Mouse (Mus musculus) spleen, adult 2 months (tissue): ENCODE measurements at regions not wholly inside any gene's neighbourhood (a gene's known extent, or its start where the extent isn't known, plus 50 kb on each side); places are given as distances from the start of the nearest gene placed in this dataset.
"Not testable (repeated sequence)": the region's sequence is repeated elsewhere in the genome, so short reads cannot be mapped to it uniquely, and the experiment has no call there.

Experiments
- DNase-seq, 2 experiments: peaks; one replicate each; pipeline versions ENCODE4 v3.0.0 to v3.0.0-alpha.2; 2012 to 2021; ENCODE audit warnings: low spot score in 2 of 2, low read depth in 1 of 2
- H3K27ac ChIP-seq: fragments of 200-500 bp; 2 replicates; pipeline ENCODE4 v1.5.1; 2012; ENCODE audit warnings: low read length, inconsistent platforms; ENCODE audit not compliant: insufficient read depth
- H3K27me3 ChIP-seq: fragments of 200-500 bp; 2 replicates; pipeline ENCODE4 v1.6.1; 2012; ENCODE audit warnings: mild to moderate bottlenecking, moderate library complexity, low read length, inconsistent platforms; ENCODE audit not compliant: control insufficient read depth, insufficient read depth
- H3K36me3 ChIP-seq: fragments of 200-500 bp; 2 replicates; pipeline ENCODE4 v1.6.1; 2012; ENCODE audit warnings: mild to moderate bottlenecking, low read length, inconsistent platforms; ENCODE audit not compliant: control insufficient read depth, insufficient read depth
- H3K4me1 ChIP-seq: fragments of 200-500 bp; 2 replicates; pipeline ENCODE4 v1.6.1; 2011; ENCODE audit warnings: inconsistent platforms; ENCODE audit not compliant: control insufficient read depth, insufficient read depth, insufficient read length
- H3K4me3 ChIP-seq: fragments of 200-500 bp; 2 replicates; pipeline ENCODE4 v1.5.1; 2011; ENCODE audit warnings: mild to moderate bottlenecking, inconsistent platforms; ENCODE audit not compliant: insufficient read depth, insufficient read length; ENCODE audit errors: extremely low read depth
- WGBS: fragments of 180-500 bp; shearing (Covaris S2); methylation state at CpG from one replicate; pipeline ENCODE4 v1.1.7; 2018; 5-methylcytosine and 5-hydroxymethylcytosine counted together

GRCm38 (mm10) chr17:17293932-17294534 lies 80.1 kb upstream of the Riok2 start:
- DNase-seq, result peak; percentile 76 to 84
- not testable (repeated sequence) for H3K4me1 ChIP-seq, H3K36me3 ChIP-seq, H3K27me3 ChIP-seq
- Histone ChIP-seq H3K27ac (peak overlapping the region; percentile 31; the same call in 1 of the 2 replicates), H3K4me3 (peak overlapping the region; percentile 59)
- under 1% methylated on average over 13 of the region's 13 CpGs for WGBS

GRCm38 (mm10) chr17:17295037-17295436 lies 79.1 kb upstream of the Riok2 start:
- not testable (repeated sequence) for H3K36me3 ChIP-seq, H3K4me3 ChIP-seq, DNase-seq, H3K27me3 ChIP-seq, H3K27ac ChIP-seq, H3K4me1 ChIP-seq
- 0% methylated on average over 1 of the region's 1 CpGs for WGBS

- not testable (repeated sequence) for H3K27me3 ChIP-seq, H3K36me3 ChIP-seq, H3K27ac ChIP-seq, H3K4me3 ChIP-seq, H3K4me1 ChIP-seq, DNase-seq
- 97% methylated on average over 10 of the region's 10 CpGs for whole genome bisulfite sequencing
Observed at GRCm38 (mm10) chr17:17303496-17303895, 70.6 kb upstream of the Riok2 start.
